Mouse (Mus musculus) lung, embryonic 16.5 days (tissue): ENCODE measurements at regions not wholly inside any gene's neighbourhood (a gene's known extent, or its start where the extent isn't known, plus 50 kb on each side); places are given as distances from the start of the nearest gene placed in this dataset.

Experiments
- ATAC-seq: fragments of 200-750 bp; cut with Nextera tagmentation; 2 replicates; pipeline ENCODE4 v1.8.0; 2017; ENCODE audit warnings: low read depth, mild to moderate bottlenecking, moderate library complexity
- H3K27ac ChIP-seq: fragments of 300-500 bp; sonication (generic); 2 replicates; pipeline ENCODE4 v1.5.1; 2014; ENCODE audit warnings: mild to moderate bottlenecking, control low read depth, low read length
- H3K27me3 ChIP-seq: fragments of 300-500 bp; sonication (generic); 2 replicates; pipeline ENCODE4 v1.6.1; 2014; ENCODE audit warnings: low read depth, low read length, mixed read lengths; ENCODE audit not compliant: control insufficient read depth, insufficient read depth
- H3K36me3 ChIP-seq: fragments of 300-500 bp; sonication (generic); 2 replicates; pipeline ENCODE4 v1.6.1; 2014; ENCODE audit warnings: low read length; ENCODE audit not compliant: control insufficient read depth, insufficient read depth
- H3K4me1 ChIP-seq: fragments of 300-500 bp; sonication (generic); replicated peaks from 2 replicates; pipeline ENCODE4 v1.6.1; 2014; ENCODE audit warnings: low read length, mixed read lengths; ENCODE audit not compliant: control insufficient read depth, insufficient read depth
- H3K4me2 ChIP-seq: fragments of 300-500 bp; sonication (generic); 2 replicates; pipeline ENCODE4 v1.6.1; 2014; ENCODE audit warnings: low read depth, low read length, control low read depth
- H3K4me3 ChIP-seq: fragments of 300-500 bp; sonication (generic); 2 replicates; pipeline ENCODE4 v1.5.1; 2014; ENCODE audit warnings: mild to moderate bottlenecking, low read length, control low read depth
- H3K9ac ChIP-seq: fragments of 300-500 bp; sonication (generic); 2 replicates; pipeline ENCODE4 v1.6.1; 2014; ENCODE audit warnings: low read length, control low read depth
- H3K9me3 ChIP-seq: fragments of 300-500 bp; sonication (generic); 2 replicates; pipeline ENCODE4 v1.6.1; 2016; ENCODE audit warnings: low read length; ENCODE audit not compliant: control insufficient read depth
- WGBS: fragments of 180-500 bp; shearing (Covaris S2); extraction: QIAGEN DNeasy Blood & Tissue Kit; methylation state at CpG from one replicate; pipeline ENCODE4 v1.1.7; 2014; 5-methylcytosine and 5-hydroxymethylcytosine counted together

DNA sequence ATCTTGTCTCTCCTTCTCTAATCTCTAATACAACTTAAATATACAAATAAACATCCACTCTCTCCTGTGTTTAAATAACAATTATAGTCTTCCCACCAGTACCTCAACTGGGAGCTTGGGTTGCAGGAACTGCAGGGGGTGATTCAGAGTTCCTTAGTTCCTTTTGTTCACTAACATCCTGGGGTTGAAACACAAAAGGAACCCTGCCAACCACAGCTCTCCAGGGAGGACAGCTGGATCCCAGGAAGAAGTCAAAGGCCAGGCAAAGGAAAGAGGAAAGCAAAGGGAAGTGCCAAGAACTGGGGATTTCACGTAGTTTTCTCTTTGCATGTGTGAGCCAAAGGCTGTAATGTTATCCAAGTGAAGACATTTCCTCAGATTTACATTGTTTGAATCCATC is 296.1 kb downstream of the Cbln4 start:
- 31% methylated on average over 1 of the region's 1 CpGs for WGBS

DNA sequence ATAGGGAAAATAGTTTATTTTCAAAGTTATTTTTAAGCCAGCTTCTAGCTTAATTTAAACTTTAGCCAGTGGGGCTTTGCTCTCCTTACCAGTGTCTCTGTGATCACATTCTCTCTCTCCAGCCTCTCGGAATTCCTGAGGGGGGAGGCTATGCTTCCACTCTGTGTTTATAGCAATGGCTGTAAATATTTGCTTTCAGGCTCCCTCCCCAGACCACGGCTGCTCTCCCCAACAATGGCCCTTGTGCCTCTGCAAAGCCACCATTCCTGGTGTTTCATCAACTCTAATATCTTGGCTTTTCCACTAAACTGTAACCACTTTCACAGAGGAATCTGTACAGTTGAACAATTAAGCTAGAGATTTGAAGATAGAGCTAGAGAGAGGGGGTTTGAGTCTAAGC is 300.2 kb downstream of the Cbln4 start:
- Histone ChIP-seq H3K27me3 (no peaks in the 10 kb centered on the region; the same call in 1 of the 2 replicates), H3K9me3 (0 out of 2 replicates have a peak, but pooled peaks cover 3% of the 10 kb centered on the region), H3K4me3 (no peak overlapping the region), H3K4me1 (peaks cover 10% of the 10 kb centered on the region; the same call in 1 of the 2 replicates), H3K36me3 (no peaks in the 10 kb centered on the region), H3K27ac (peak overlapping the region; percentile 55), H3K4me2 (no peak overlapping the region), H3K9ac (no peak overlapping the region)
- peak; percentile 92 for ATAC-seq
- 4% methylated on average over 2 of the region's 2 CpGs for WGBS

More for the DNA sequence above, 296.1 kb downstream of the Cbln4 start:
- H3K27me3 ChIP-seq: no peaks in the 10 kb centered on the region
- H3K9ac ChIP-seq: no peak overlapping the region
- no peak overlapping the region for H3K27ac ChIP-seq
- peak; percentile 10; the same call in 1 of the 2 replicates for ATAC-seq
- H3K36me3 ChIP-seq: no peaks in the 10 kb centered on the region
- H3K4me3 ChIP-seq: no peak overlapping the region
- no peak overlapping the region for H3K4me2 ChIP-seq
- 0 out of 2 replicates have a peak, but pooled peaks cover 3% of the 10 kb centered on the region for H3K9me3 ChIP-seq
- peaks cover 10% of the 10 kb centered on the region; the same call in 1 of the 2 replicates for H3K4me1 ChIP-seq

DNA sequence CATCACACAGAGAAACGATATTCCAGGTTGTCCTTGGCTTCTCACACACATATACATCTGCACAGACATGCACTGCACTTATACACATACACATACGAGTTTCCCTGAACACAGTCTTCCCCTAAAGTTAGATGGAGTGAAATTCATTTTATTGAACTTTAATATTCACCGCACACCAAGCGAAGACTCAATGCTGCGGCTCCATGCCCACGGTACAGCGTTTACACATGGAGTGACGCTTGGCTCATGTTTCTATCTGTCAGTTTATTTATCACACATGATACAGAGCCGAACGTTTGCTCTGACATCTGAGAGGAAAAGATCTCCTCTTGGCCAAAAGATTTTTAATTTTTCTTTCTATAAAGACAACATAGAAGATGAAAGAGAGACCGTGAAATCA is 300.6 kb downstream of the Cbln4 start:
- Histone ChIP-seq H3K4me3 (no peak overlapping the region), H3K27ac (0 out of 2 replicates have a peak overlapping the region, but pooled peaks have one; percentile 16), H3K9me3 (0 out of 2 replicates have a peak, but pooled peaks cover 3% of the 10 kb centered on the region), H3K4me2 (peak overlapping the region; percentile 23; the same call in 1 of the 2 replicates), H3K4me1 (peaks cover 10% of the 10 kb centered on the region; the same call in 1 of the 2 replicates), H3K36me3 (no peaks in the 10 kb centered on the region), H3K27me3 (no peaks in the 10 kb centered on the region; the same call in 1 of the 2 replicates), H3K9ac (no peak overlapping the region)
- ATAC-seq: peak; percentile 68
- WGBS: 17% methylated on average over 11 of the region's 11 CpGs

DNA sequence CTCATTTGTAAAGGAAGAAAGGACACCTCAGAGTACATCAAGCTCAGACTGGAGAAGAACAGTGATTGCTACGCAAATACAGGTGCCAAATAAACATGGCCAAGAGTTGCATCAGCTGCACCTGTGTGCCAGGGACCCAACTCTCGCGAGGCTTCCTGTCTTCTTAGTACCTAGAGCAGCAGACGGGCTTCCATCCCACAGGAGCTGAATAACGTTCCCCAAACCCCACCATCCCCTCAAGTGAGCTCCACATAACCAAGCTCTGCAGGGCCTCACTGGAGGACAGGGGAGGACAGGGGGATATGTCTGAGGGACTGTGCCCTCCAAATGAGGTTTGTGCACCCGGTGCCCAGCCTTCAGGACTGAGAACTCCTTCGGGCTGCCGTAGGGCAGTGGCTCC is 305.5 kb downstream of the Cbln4 start:
- ATAC-seq: no peak
- Histone ChIP-seq H3K9ac (no peak overlapping the region), H3K36me3 (no peaks in the 10 kb centered on the region), H3K27ac (no peak overlapping the region), H3K4me1 (peaks cover 4% of the 10 kb centered on the region; the same call in 1 of the 2 replicates), H3K27me3 (no peaks in the 10 kb centered on the region; the same call in 1 of the 2 replicates), H3K4me2 (no peak overlapping the region), H3K9me3 (no peaks in the 10 kb centered on the region), H3K4me3 (no peak overlapping the region)
- 89% methylated on average over 8 of the region's 8 CpGs for WGBS

DNA sequence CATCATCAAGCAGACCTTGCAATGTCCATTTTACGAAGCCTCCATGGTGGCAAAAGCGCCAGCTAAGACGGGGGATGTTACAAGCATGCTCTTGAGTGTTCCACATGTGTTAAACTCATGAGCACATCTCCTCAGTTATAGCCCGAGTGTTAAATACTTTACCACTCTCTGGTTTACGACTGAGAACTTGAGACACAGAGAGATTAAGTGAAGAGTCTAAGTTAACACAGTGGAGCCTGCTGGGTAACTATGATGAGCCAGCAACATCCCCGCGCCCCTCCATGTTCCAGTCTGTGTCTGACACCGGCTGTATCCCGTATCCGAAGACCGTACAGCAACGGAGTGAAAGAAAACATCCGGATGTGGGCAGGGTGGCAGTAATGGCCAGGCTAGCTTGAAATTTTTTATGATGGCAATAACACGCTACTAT is 308.2 kb downstream of the Cbln4 start:
- Histone ChIP-seq H3K4me1 (no peaks in the 10 kb centered on the region), H3K27ac (no peak overlapping the region), H3K9ac (no peak overlapping the region), H3K36me3 (no peaks in the 10 kb centered on the region), H3K4me3 (no peak overlapping the region), H3K9me3 (no peaks in the 10 kb centered on the region), H3K4me2 (no peak overlapping the region), H3K27me3 (no peaks in the 10 kb centered on the region)
- 53% methylated on average over 14 of the region's 14 CpGs for WGBS
- no peak for ATAC-seq

DNA sequence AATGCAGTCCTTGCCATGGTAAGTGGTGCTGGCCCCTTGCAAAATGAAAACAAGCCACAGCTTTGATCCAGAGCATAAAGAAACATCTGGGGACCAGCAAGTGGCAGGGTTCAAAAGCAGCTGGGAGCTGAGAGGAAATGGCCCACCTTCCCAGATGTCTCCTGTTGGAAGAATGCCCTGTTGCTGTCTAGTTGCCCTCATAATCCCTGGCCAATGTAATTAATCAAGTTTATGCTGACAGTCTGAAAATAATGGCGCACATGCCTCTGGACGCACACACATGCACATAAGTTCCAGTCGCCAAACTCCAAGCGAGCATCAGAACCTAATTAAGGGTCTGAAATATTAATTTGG is 308.7 kb downstream of the Cbln4 start:
- Histone ChIP-seq H3K27ac (no peak overlapping the region), H3K36me3 (no peaks in the 10 kb centered on the region), H3K9me3 (no peaks in the 10 kb centered on the region), H3K4me1 (no peaks in the 10 kb centered on the region), H3K9ac (no peak overlapping the region), H3K27me3 (no peaks in the 10 kb centered on the region), H3K4me2 (no peak overlapping the region), H3K4me3 (no peak overlapping the region)
- peak; percentile 61 for ATAC-seq
- 57% methylated on average over 4 of the region's 4 CpGs for WGBS

DNA sequence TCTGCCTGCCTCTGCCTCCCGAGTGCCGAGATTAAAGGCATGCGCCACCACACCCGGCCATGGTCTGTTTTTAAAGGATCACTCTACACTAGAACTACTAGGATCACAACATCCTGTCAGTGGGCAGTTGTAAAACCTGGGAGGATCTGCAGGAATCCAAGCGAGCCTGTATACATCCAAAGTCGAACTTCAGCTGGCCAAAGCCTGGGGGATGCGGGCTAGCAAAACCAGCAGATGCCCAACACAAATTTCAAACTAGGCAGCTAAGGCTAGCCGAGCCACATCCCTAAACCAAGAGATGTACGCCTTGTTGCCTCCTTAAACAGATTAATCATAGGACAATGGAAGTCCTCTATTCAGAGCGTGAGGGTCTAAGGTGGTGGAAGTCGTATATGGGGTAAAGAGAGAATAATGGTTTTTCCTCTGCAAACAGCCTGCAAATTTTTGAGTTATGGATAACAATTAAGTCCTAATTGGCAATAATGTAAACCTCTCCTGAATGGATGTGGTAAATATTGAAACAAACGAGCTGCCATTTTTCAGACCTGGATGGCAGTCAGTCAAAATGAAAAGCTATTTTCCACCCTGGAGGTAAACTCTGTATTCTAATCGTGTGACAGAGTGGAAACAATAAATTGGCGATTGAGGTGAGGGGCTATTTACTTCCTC is 309.2 kb downstream of the Cbln4 start:
- ATAC-seq: no peak
- Histone ChIP-seq H3K9ac (no peak overlapping the region), H3K4me1 (no peaks in the 10 kb centered on the region), H3K36me3 (no peaks in the 10 kb centered on the region), H3K27me3 (no peaks in the 10 kb centered on the region), H3K4me3 (no peak overlapping the region), H3K9me3 (no peaks in the 10 kb centered on the region), H3K4me2 (no peak overlapping the region), H3K27ac (no peak overlapping the region)
- 63% methylated on average over 14 of the region's 14 CpGs for WGBS

DNA sequence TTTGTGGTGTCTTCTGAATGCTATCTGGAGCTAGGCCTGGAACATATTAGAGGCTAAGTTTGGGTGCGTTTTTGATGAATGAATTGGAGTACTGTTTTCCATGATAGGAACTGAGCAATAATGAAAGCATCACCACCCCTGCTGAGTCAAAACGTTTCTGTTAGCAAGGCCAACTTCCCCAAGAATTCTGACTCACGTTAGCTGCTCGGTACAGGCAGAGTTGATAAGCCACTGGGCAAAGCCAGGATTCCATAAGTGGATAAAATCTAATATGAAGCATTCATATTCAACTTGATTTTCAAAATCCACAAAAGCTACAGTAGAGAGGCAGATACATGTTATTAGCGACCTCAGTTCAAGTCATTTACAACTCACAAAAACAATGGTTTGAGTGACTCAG is 324.0 kb downstream of the Cbln4 start:
- Histone ChIP-seq H3K4me1 (no peaks in the 10 kb centered on the region), H3K36me3 (no peaks in the 10 kb centered on the region), H3K4me3 (no peak overlapping the region), H3K9me3 (no peaks in the 10 kb centered on the region), H3K27me3 (no peaks in the 10 kb centered on the region), H3K9ac (no peak overlapping the region), H3K4me2 (no peak overlapping the region), H3K27ac (no peak overlapping the region)
- WGBS: 73% methylated on average over 5 of the region's 5 CpGs
- no peak for ATAC-seq

DNA sequence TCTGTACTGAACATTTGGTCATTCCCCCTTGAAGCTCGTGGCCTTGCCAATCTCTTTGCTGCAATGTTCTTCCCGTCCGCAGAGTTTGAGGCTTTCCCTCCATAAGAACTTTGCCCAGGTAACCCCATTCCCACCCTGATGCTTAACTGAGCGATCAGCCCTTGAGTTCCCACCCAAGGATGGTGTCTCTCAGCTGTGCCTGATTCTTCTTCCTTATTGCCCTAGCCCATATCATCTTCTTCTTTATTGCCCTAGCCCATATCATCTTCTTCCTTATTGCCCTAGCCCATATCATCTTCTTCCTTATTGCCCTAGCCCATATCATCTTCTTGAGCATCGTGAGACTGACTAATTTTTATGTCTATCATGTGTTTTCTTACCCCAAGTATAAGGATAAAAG is 324.4 kb downstream of the Cbln4 start:
- H3K27me3 ChIP-seq: no peaks in the 10 kb centered on the region
- no peak overlapping the region for H3K27ac ChIP-seq
- H3K9me3 ChIP-seq: no peaks in the 10 kb centered on the region
- no peaks in the 10 kb centered on the region for H3K4me1 ChIP-seq
- H3K4me2 ChIP-seq: no peak overlapping the region
- no peak overlapping the region for H3K4me3 ChIP-seq
- ATAC-seq: no peak
- no peak overlapping the region for H3K9ac ChIP-seq
- no peaks in the 10 kb centered on the region for H3K36me3 ChIP-seq
- WGBS: 84% methylated on average over 5 of the region's 5 CpGs
